Mouse (Mus musculus): ENCODE results near the gene Arsg.

GRCm38 (mm10) chr11:109530030-109530429, 56.9 kb downstream of the Arsg start:
- TF ChIP-seq NRF1 (IDR thresholded peaks at IDR 0.05; ENCODE audit: low read depth, low read length) (no peak), ELF1 (IDR thresholded peaks at IDR 0.05; ENCODE audit: low read depth, low read length) (no peak), POLR2A (IDR thresholded peaks at IDR 0.05; ENCODE audit: low read depth, low read length) (no peak), CHD1 (IDR thresholded peaks at IDR 0.05; ENCODE audit: low read depth, low read length) (no peak), CTCF (conservative IDR thresholded peaks at IDR 0.05 in 1 of 2, IDR thresholded peaks at IDR 0.05 in 1 of 2; ENCODE audit: low read depth in 2 of 2, low read length in 2 of 2) (no peak), EP300 (IDR thresholded peaks at IDR 0.05; ENCODE audit: low read length) (no peak), MEF2A (IDR thresholded peaks at IDR 0.05; ENCODE audit: borderline replicate concordance, low read depth, low read length) (no peak), MAX (IDR thresholded peaks at IDR 0.05; ENCODE audit: low read length) (no peak), TCF12 (IDR thresholded peaks at IDR 0.05; ENCODE audit: low read depth, low read length) (no peak), SMC3 (IDR thresholded peaks at IDR 0.05; ENCODE audit: low read depth, low read length) (no peak), ZKSCAN1 (IDR thresholded peaks at IDR 0.05; ENCODE audit: borderline replicate concordance, low read depth, low read length) (no peak)

Measured in CH12.LX (cell line).